Mouse (Mus musculus) small intestine, adult 2 months (tissue): Measurements from ENCODE around the gene Zfp36l2.

Source experiments
- CTCF ChIP-seq: fragments of 200-500 bp; IDR thresholded peaks from 2 replicates; pipeline ENCODE4 v1.5.1; 2012; ENCODE audit warnings: low read depth, mild to moderate bottlenecking, control low read depth, inconsistent platforms, low read length, moderate library complexity, mixed read lengths; ENCODE audit not compliant: insufficient replicate concordance, insufficient read length; ENCODE audit errors: extremely low read depth
- POLR2A ChIP-seq: fragments of 200-500 bp; IDR thresholded peaks from 2 replicates; pipeline ENCODE4 v1.6.1; 2012; ENCODE audit warnings: low read depth, mild to moderate bottlenecking, control low read depth, inconsistent platforms, low read length, moderate library complexity

GRCm38 (mm10) chr17:84201183-84201582 is 13.4 kb upstream of the Zfp36l2 start:
- TF ChIP-seq CTCF (no peak), POLR2A (no peak)
